Mouse (Mus musculus) limb, embryonic 13.5 days (tissue): Measurements from ENCODE around the gene Isg15. TPM values are rescaled to one million over a fixed set of nuclear protein-coding genes. Genes with fewer than 3 reads are reported as not detected.

Experiments
- ATAC-seq: fragments of 200-750 bp; cut with Nextera tagmentation; 2 replicates; pipeline ENCODE4 v1.8.0; 2017; ENCODE audit warnings: low read depth, moderate number of reproducible peaks, moderate TSS enrichment; ENCODE audit not compliant: low FRiP score
- H3K27ac ChIP-seq: fragments of 300-500 bp; sonication (generic); 2 replicates; pipeline ENCODE4 v1.5.1; 2015; ENCODE audit warnings: inconsistent platforms, mild to moderate bottlenecking, moderate library complexity
- H3K27me3 ChIP-seq: fragments of 300-500 bp; sonication (generic); 2 replicates; pipeline ENCODE4 v1.6.1; 2015; ENCODE audit warnings: mild to moderate bottlenecking, inconsistent platforms
- H3K36me3 ChIP-seq: fragments of 300-500 bp; sonication (generic); 2 replicates; pipeline ENCODE4 v1.6.1; 2015; ENCODE audit warnings: inconsistent platforms, mild to moderate bottlenecking, moderate library complexity
- H3K4me1 ChIP-seq: fragments of 300-500 bp; sonication (generic); 2 replicates; pipeline ENCODE4 v1.6.1; 2015; ENCODE audit warnings: inconsistent platforms
- H3K4me2 ChIP-seq: fragments of 300-500 bp; sonication (generic); replicated peaks from 2 replicates; pipeline ENCODE4 v1.6.1; 2015; ENCODE audit warnings: inconsistent platforms, mild to moderate bottlenecking, moderate library complexity
- H3K4me3 ChIP-seq: fragments of 300-500 bp; sonication (generic); 2 replicates; pipeline ENCODE4 v1.5.1; 2015; ENCODE audit warnings: moderate library complexity, mild to moderate bottlenecking, inconsistent platforms
- H3K9ac ChIP-seq: fragments of 300-500 bp; sonication (generic); 2 replicates; pipeline ENCODE4 v1.6.1; 2015; ENCODE audit warnings: mild to moderate bottlenecking, inconsistent platforms
- H3K9me3 ChIP-seq: fragments of 300-500 bp; sonication (generic); 2 replicates; pipeline ENCODE4 v1.6.1; 2016; ENCODE audit warnings: inconsistent platforms
- WGBS: fragments of 180-500 bp; shearing (Covaris S2); methylation state at CpG from one replicate; pipeline ENCODE4 v1.1.7; 2015; 5-methylcytosine and 5-hydroxymethylcytosine counted together
- polyA plus RNA-seq: library from polyadenylated mRNA; unstranded; fragments of >200 nt; fragmentation: Nextera tagmentation; extraction: Ambion mirVana; gene quantifications from 2 replicates; pipeline ENCODE4 v1.2.1, GENCODE M21; 2015

Gene Isg15
- polyA plus RNA-seq, 1 experiment from 2014 or later, result 1.5 TPM

- H3K27me3 ChIP-seq, result peaks cover 4% of the 10 kb centered on the region
- peaks cover 30% of the 10 kb centered on the region for H3K36me3 ChIP-seq
- 0% methylated on average over 22 of the region's 88 CpGs for WGBS
- H3K4me2 ChIP-seq, result peak within 1 kb of the TSS; percentile 85
- peak within 1 kb of the TSS; percentile 85 for H3K4me3 ChIP-seq
- peak; percentile 84 for ATAC-seq
- H3K4me1 ChIP-seq, result peaks cover 46% of the 10 kb centered on the region
- H3K9me3 ChIP-seq, result no peaks in the 10 kb centered on the region
- H3K27ac ChIP-seq, result peak within 1 kb of the TSS; percentile 89
- H3K9ac ChIP-seq, result peak within 1 kb of the TSS; percentile 92
These were observed 3.3 kb downstream of the Isg15 start, which contains the start of gene Agrn for GRCm38 (mm10) chr4:156197131-156197828. Agrn (minus strand) TSS chr4:156197488.

- peak overlapping the region; percentile 85 for H3K4me2 ChIP-seq
- 0 out of 2 replicates have a peak, but pooled peaks have one; percentile 0 for ATAC-seq
- peak overlapping the region; percentile 85 for H3K4me3 ChIP-seq
- no peaks in the 10 kb centered on the region for H3K9me3 ChIP-seq
- H3K4me1 ChIP-seq, result peaks cover 48% of the 10 kb centered on the region
- 3% methylated on average over 35 of the region's 35 CpGs for WGBS
- H3K36me3 ChIP-seq, result peaks cover 41% of the 10 kb centered on the region
- H3K9ac ChIP-seq, result peak overlapping the region; percentile 92
- peak overlapping the region; percentile 73; the same call in 1 of the 2 replicates for H3K27ac ChIP-seq
- no peaks in the 10 kb centered on the region for H3K27me3 ChIP-seq
These were observed 4.4 kb downstream of the Isg15 start for GRCm38 (mm10) chr4:156195927-156196870.

GRCm38 (mm10) chr4:156194346-156194745 is 6.3 kb downstream of the Isg15 start:
- WGBS, result 45% methylated on average over 6 of the region's 6 CpGs
- Histone ChIP-seq H3K27me3 (no peaks in the 10 kb centered on the region), H3K4me3 (no peak overlapping the region), H3K9me3 (no peaks in the 10 kb centered on the region), H3K4me2 (peak overlapping the region; percentile 85; the same call in 1 of the 2 replicates), H3K27ac (no peak overlapping the region), H3K4me1 (peaks cover 59% of the 10 kb centered on the region), H3K9ac (0 out of 2 replicates have a peak overlapping the region, but pooled peaks have one; percentile 9), H3K36me3 (peaks cover 57% of the 10 kb centered on the region)
- no peak for ATAC-seq

- WGBS, result 66% methylated on average over 5 of the region's 5 CpGs
- no peaks in the 10 kb centered on the region for H3K27me3 ChIP-seq
- H3K36me3 ChIP-seq, result peaks cover 61% of the 10 kb centered on the region
- no peak overlapping the region for H3K4me3 ChIP-seq
- no peak for ATAC-seq
- H3K4me2 ChIP-seq, result peak overlapping the region; percentile 85; the same call in 1 of the 2 replicates
- peaks cover 64% of the 10 kb centered on the region for H3K4me1 ChIP-seq
- H3K9me3 ChIP-seq, result no peaks in the 10 kb centered on the region
- 0 out of 2 replicates have a peak overlapping the region, but pooled peaks have one; percentile 9 for H3K9ac ChIP-seq
- H3K27ac ChIP-seq, result no peak overlapping the region
These were observed 6.7 kb downstream of the Isg15 start for GRCm38 (mm10) chr4:156193906-156194305.

- Histone ChIP-seq H3K27me3 (no peaks in the 10 kb centered on the region), H3K36me3 (peaks cover 65% of the 10 kb centered on the region), H3K4me2 (peak overlapping the region; percentile 35), H3K9me3 (no peaks in the 10 kb centered on the region), H3K4me3 (no peak overlapping the region), H3K27ac (no peak overlapping the region; the same call in 1 of the 2 replicates), H3K4me1 (peaks cover 71% of the 10 kb centered on the region), H3K9ac (no peak overlapping the region)
- ATAC-seq, result no peak
- 23% methylated on average over 2 of the region's 2 CpGs for WGBS
These were observed 7.4 kb downstream of the Isg15 start for GRCm38 (mm10) chr4:156193200-156193590.

GRCm38 (mm10) chr4:156192421-156193199 is 8.0 kb downstream of the Isg15 start:
- Histone ChIP-seq H3K36me3 (peaks cover 66% of the 10 kb centered on the region), H3K9ac (0 out of 2 replicates have a peak overlapping the region, but pooled peaks have one; percentile 19), H3K4me2 (peak overlapping the region; percentile 35), H3K4me1 (peaks cover 77% of the 10 kb centered on the region), H3K9me3 (no peaks in the 10 kb centered on the region), H3K27me3 (no peaks in the 10 kb centered on the region), H3K27ac (peak overlapping the region; percentile 58; the same call in 1 of the 2 replicates), H3K4me3 (peak overlapping the region; percentile 1; the same call in 1 of the 2 replicates)
- ATAC-seq, result no peak
- 38% methylated on average over 8 of the region's 8 CpGs for WGBS

GRCm38 (mm10) chr4:156188811-156189323 is 11.8 kb downstream of the Isg15 start:
- Histone ChIP-seq H3K9ac (peak overlapping the region; percentile 14), H3K9me3 (no peaks in the 10 kb centered on the region), H3K4me3 (no peak overlapping the region), H3K27ac (peak overlapping the region; percentile 76), H3K36me3 (peaks cover 73% of the 10 kb centered on the region), H3K4me2 (peak overlapping the region; percentile 34), H3K4me1 (peaks cover 72% of the 10 kb centered on the region), H3K27me3 (no peaks in the 10 kb centered on the region)
- 26% methylated on average over 6 of the region's 6 CpGs for WGBS
- peak; percentile 17; the same call in 1 of the 2 replicates for ATAC-seq

GRCm38 (mm10) chr4:156188162-156188810 is 12.3 kb downstream of the Isg15 start:
- H3K27me3 ChIP-seq, result no peaks in the 10 kb centered on the region
- peak overlapping the region; percentile 14; the same call in 1 of the 2 replicates for H3K9ac ChIP-seq
- H3K4me3 ChIP-seq, result no peak overlapping the region
- WGBS, result 69% methylated on average over 5 of the region's 5 CpGs
- ATAC-seq, result no peak
- no peaks in the 10 kb centered on the region for H3K9me3 ChIP-seq
- H3K27ac ChIP-seq, result peak overlapping the region; percentile 76; the same call in 1 of the 2 replicates
- H3K36me3 ChIP-seq, result peaks cover 73% of the 10 kb centered on the region
- H3K4me1 ChIP-seq, result peaks cover 66% of the 10 kb centered on the region
- H3K4me2 ChIP-seq, result peak overlapping the region; percentile 34; the same call in 1 of the 2 replicates

- peak overlapping the region; percentile 61 for H3K9ac ChIP-seq
These were observed 14.4 kb downstream of the Isg15 start for GRCm38 (mm10) chr4:156185950-156186850.

GRCm38 (mm10) chr4:156185456-156185949 is 15.1 kb downstream of the Isg15 start:
- Histone ChIP-seq H3K27ac (peak overlapping the region; percentile 61; the same call in 1 of the 2 replicates), H3K36me3 (peaks cover 64% of the 10 kb centered on the region), H3K9ac (peak overlapping the region; percentile 61), H3K9me3 (no peaks in the 10 kb centered on the region), H3K27me3 (no peaks in the 10 kb centered on the region), H3K4me2 (peak overlapping the region; percentile 59), H3K4me3 (peak overlapping the region; percentile 29), H3K4me1 (peaks cover 52% of the 10 kb centered on the region)
- ATAC-seq, result no peak
- 81% methylated on average over 13 of the region's 13 CpGs for WGBS

More at GRCm38 (mm10) chr4:156185950-156186850, 14.4 kb downstream of the Isg15 start:
- H3K36me3 ChIP-seq, result peaks cover 68% of the 10 kb centered on the region
- H3K4me3 ChIP-seq, result peak overlapping the region; percentile 29
- peak overlapping the region; percentile 61 for H3K27ac ChIP-seq
- peaks cover 54% of the 10 kb centered on the region for H3K4me1 ChIP-seq
- no peaks in the 10 kb centered on the region for H3K9me3 ChIP-seq
- H3K27me3 ChIP-seq, result no peaks in the 10 kb centered on the region
- whole genome bisulfite sequencing, result 11% methylated on average over 31 of the region's 31 CpGs
- ATAC-seq, result no peak
- H3K4me2 ChIP-seq, result peak overlapping the region; percentile 59
